Mouse (Mus musculus) left cerebral cortex, adult 2 months (tissue): Measurements from ENCODE around the gene Safb2. TPM values are rescaled to one million over a fixed set of nuclear protein-coding genes. Genes with fewer than 3 reads are reported as not detected.

Source experiments
- DNase-seq, 2 experiments: peaks; one replicate each; pipeline ENCODE4 v3.0.0; 2021 to 2022; ENCODE audit warnings: low spot score in 2 of 2, mixed read lengths in 1 of 2; ENCODE audit errors: extremely low spot score in 1 of 2
- H3K27ac ChIP-seq: fragments of 200-600 bp; 2 replicates; pipeline ENCODE4 v1.8.1; 2022
- H3K4me3 ChIP-seq: fragments of 200-600 bp; 2 replicates; pipeline ENCODE4 v1.8.1; 2022
- CTCF ChIP-seq: fragments of 200-600 bp; IDR thresholded peaks from 2 replicates; pipeline ENCODE4 v1.8.1; 2022; ENCODE audit warnings: antibody characterized with exemption, mild to moderate bottlenecking, moderate library complexity
- intact Hi-C: fragments of 180-260 bp; cut with DNase I; formaldehyde crosslinking; loops from one replicate; pipeline ENCODE4 v1.15.1; 2025
- total RNA-seq, 2 experiments: library from RNA; stranded (reverse); gene quantifications; 2 replicates each; pipeline ENCODE4 v1.2.3; 2021

Safb2 gene
- total RNA-seq, 2 experiments from 2014 or later, result 133 to 148 TPM

DNA sequence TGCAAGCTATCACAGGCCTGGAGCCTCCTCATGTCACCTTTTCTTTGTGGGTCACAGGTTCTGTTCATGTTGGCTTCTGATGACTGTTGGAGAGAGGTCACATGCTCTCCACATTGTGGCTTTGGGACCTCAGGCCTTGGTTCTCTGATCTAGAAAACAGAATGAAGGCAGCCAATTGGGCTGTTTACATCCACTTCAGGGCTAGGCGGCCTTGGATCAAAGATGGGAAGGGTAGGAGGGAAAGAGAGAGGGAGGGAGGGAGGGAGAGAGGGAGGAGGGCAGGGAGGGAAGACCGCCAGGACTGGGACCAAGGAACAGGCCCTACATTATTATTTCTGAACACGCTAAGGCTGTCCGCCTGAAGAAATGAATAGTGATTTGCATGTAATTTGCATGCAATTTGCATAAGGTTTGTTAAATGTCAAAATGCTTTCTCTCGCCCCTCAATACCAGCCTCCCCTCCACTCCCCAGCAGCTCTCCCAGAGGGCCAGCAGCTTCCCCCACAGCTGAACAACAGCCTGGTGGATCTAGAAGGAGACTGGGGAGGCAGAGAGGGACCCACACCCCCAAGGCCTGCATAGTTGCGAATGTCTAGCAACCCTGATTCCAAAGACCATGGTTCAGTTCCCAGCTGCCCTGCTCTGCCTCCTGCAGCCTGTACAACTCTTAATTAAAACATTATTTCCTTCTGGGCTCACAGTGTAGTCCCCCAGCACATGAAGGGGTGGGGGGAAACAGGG lies 32.4 kb downstream of the Safb2 start:
- peak overlapping the region; percentile 64 for H3K27ac ChIP-seq
- intact Hi-C loops, result loop anchor here (2.0 to 5.0 kb wide), 2 partner anchors 75 to 125 kb away; partner anchors contain the start of gene Ptprs
- DNase-seq, result no peak
- H3K4me3 ChIP-seq, result no peak overlapping the region
- no peak for TF ChIP-seq CTCF

DNA sequence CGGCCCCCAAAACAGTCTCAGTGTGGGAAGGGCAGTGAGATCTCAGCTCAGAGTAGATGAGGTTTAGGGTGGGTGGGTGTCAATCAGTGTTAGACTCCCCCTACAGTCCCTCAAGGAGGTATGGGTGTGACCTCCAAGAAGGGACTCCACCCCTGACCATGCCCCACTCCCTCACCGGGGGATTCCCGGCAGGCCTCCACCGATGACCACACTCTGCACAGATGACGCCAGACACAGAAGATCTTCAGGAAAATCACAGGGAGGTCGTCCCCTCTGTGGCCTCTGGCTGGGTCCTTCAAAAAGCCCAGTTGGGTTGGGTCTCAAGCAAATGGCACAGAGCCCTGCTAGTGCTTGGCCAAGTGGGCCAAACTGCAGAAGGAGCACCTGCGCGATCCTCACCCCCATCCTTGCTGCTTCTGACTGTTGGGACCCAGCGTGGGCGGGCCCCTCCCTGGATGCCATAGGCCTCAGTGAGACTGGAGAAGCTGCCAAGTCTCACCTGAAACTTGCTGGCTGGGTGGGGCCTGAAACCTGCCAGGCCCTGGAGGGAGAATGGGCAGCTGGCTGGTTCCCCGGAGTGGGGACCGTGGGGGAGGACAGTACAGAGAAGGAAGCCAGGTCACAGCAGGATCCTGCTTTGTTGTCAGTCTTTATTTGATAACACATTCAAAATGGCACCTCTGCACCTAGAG lies 33.5 kb downstream of the Safb2 start:
- intact Hi-C loops, result loop anchor here (5.0 kb wide), 1 partner anchor 74 kb away; the partner anchor contains the start of gene Ptprs
- Histone ChIP-seq H3K4me3 (no peak overlapping the region), H3K27ac (no peak overlapping the region; the same call in 1 of the 2 replicates)
- TF ChIP-seq CTCF, result no peak
- DNase-seq, result no peak

DNA sequence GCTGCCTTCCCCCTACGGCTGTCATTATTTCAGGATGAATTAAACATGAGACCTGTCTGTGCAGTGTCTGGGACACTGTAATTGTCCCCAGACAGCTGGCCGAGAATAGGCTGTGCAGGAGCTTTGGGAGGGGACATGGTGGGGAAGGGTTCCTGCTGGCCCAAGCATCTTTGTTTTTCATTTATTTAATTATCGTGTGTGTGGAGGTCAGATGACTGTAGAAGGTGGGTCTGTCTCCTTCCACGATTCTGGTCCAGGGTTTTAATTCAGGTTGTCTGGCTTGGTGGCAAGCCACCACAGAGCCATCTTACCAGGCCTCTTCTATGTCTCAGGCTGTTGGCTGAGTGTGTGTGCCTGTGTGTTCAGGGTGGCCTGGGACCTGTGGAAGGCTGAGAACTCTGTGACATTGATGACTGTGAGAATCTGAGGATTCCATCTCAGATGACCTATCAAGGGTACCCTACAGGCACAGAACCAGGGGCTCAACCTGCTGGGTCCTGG lies 35.7 kb downstream of the Safb2 start:
- intact Hi-C loops, result no loop called here
- peak in 1 of 2 experiments; percentile 6 for DNase-seq
- Histone ChIP-seq H3K27ac (no peak overlapping the region), H3K4me3 (no peak overlapping the region)
- no peak for TF ChIP-seq CTCF

DNA sequence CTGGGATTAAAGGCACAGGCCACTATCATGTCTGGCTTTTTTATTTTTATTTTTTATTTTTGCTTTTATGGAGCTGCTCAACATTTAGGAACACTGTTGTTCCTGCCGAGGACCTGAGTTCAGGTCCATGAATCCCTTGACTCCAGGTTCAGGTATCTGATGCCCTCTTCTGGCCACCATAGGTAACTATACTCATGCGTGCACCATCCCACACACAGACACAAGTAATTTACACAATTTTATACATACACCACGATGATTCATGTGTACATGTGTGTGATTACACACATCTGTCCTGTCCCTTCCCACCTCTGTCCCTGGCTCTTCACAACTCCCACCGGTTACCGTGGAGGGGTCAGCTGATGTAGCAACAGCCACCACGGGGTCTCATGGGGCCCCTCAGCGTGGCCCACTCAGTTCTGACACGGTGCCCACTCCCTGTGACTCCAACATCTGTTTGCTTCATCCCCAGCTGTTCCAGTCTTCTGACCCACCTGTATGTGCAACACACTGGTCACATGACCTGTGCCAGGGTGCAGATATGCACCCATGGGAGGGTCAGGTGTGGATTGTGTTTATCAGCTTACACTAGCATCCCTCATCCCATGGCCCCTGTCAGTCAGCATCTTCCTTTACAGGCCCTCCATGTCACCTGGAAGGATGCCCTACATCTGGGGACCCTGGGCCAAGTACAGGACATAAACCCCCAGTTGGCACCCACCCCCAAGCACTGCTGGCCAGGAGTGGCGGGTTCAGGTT lies 36.4 kb downstream of the Safb2 start:
- peak; percentile 6 to 8 for DNase-seq
- peak; percentile 50 for TF ChIP-seq CTCF
- intact Hi-C loops, result no loop called here

DNA sequence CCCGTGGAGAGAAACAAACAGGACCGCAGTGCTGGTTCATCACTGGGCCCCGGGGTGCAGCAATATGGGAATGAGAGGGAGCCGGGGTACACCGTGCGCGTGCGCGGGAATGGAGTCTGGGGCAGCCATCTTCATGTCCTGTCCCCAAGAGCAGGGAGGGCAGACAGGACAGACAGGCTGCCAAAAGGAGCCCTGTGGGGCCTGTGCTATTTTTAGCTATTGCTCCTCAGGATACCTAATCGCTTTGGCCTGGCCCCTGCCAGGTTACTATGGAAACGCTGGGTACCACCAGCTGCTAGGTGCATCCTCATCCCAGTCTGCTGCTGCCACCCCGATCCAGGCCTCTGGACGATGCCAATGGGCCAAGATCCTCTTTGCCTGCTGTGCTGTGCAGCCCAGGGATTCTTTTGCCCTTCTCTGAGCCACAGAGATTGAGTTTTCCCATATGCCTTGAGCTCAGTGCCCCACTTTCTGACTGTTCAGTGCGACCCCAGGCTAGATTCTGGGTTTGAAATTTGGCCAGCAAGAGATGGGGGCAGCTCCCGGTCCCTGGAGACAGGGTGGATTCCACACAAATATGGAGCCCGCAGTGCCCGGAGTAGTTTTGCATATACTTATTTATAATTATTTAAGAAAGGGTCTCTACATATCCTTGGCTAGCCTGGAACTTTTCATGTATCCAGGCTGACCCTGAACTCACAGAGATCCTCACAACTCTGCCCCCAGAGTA lies 37.1 kb downstream of the Safb2 start:
- intact Hi-C loops, result no loop called here
- no peak overlapping the region for H3K4me3 ChIP-seq
- DNase-seq, result peak; percentile 10 to 11
- TF ChIP-seq CTCF, result no peak
- H3K27ac ChIP-seq, result no peak overlapping the region

More for the DNA sequence above, 36.4 kb downstream of the Safb2 start:
- no peak overlapping the region for H3K27ac ChIP-seq
- H3K4me3 ChIP-seq, result no peak overlapping the region

DNA sequence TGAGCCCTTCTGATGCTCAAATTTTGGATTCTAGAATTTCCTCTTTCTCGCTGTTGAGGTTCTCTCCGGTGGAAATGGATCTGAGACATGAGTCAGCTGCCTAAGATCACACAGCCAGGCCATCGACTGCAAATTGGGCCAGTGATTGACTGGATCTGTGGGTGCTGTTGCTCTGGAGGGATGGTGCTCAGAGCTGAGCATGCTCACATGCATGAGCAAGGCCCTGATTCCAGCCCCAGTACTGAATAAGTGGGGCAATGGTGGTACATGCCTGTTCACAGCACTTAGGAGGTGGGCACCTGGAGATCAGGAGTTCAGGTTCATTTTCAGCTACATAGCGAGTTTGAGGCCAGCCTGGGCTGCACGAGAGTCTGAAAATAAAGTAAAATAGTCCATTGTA lies 37.8 kb downstream of the Safb2 start:
- intact Hi-C loops, result no loop called here
- DNase-seq, result peak; percentile 6 to 7
- H3K27ac ChIP-seq, result no peak overlapping the region
- no peak for TF ChIP-seq CTCF
- H3K4me3 ChIP-seq, result no peak overlapping the region

DNA sequence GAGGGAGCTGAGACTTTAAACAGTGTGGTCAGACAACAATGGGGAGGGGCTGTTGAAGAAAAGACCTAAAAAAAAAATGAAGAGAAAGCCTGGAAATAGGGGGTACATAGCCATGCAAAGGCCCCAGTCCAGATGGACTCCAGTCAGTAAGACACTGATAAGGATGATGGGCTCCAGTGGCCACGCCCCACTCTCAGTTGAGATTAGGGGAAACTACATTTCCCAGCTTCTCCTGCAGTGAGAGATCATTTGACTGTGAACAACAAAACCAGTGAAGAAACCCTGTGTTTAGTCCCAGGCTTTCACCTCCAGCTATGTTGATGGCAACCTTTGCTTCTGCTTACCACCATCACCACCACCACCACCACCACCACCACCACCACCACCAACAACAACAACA lies 38.4 kb downstream of the Safb2 start:
- Histone ChIP-seq H3K4me3 (no peak overlapping the region), H3K27ac (no peak overlapping the region)
- intact Hi-C loops, result no loop called here
- DNase-seq, result no peak
- no peak for TF ChIP-seq CTCF

DNA sequence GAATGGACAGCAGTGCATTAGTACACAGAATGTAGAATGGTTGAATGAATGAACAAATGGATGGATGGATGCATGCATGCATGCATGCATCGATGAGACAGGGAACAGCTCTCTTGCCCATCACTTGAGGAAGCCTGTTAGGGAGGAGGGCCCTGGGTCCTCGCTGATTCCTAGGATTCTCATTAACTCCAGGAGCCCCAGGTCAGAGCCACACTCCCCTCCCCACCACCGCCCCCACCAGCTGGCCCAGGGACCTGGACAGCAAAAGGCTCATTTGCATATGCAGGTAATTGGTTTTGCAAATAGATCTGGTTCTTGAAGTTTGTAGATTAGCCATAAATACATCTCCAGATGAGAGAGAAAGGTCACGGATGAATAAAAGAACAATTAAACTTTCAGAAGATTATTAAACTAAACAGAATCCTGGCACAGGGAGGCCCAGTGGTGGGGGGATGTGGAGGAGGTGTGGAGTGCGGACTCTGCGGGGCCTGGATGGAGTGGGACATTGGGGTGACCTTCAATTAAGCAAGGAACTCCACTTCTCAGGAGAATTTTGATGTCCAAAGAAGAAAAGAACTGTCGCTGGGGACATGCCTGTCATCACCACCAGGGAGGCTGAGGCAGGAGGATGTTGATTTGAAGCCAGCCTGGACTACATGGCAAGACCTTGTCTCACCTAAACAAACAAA lies 39.5 kb downstream of the Safb2 start:
- DNase-seq, result no peak
- no peak overlapping the region for H3K27ac ChIP-seq
- no peak overlapping the region for H3K4me3 ChIP-seq
- no peak for TF ChIP-seq CTCF
- intact Hi-C loops, result no loop called here

DNA sequence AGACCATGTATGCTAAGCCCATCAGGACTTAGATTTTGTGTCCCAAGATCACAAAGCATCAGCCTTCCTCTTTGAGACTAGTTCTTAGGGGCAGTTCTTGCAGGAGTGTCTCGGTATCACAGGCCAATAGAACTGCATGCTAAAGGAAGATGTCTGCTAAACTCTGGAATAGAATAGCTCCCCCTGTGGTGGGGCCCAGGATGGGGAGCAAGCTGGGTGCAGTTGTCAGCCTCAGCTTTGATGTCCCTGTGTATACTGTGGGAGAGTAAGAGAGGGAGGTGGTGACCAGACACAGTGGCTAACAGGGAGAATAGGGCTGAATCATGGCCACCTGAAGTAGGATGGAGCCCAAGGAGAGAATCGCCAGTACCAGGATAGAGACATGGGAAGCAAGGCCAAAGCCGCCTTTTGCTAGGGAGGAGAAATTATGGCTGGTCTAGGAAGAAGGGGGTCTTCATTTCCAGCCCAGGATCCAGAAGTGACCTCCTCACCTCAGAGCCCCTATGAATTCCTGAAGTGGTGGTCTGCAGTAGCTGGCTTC lies 40.6 kb downstream of the Safb2 start:
- Histone ChIP-seq H3K4me3 (no peak overlapping the region), H3K27ac (no peak overlapping the region)
- TF ChIP-seq CTCF, result peak; percentile 13; the same call in 1 of the 2 replicates
- peak in 1 of 2 experiments; percentile 7 for DNase-seq
- intact Hi-C loops, result no loop called here

DNA sequence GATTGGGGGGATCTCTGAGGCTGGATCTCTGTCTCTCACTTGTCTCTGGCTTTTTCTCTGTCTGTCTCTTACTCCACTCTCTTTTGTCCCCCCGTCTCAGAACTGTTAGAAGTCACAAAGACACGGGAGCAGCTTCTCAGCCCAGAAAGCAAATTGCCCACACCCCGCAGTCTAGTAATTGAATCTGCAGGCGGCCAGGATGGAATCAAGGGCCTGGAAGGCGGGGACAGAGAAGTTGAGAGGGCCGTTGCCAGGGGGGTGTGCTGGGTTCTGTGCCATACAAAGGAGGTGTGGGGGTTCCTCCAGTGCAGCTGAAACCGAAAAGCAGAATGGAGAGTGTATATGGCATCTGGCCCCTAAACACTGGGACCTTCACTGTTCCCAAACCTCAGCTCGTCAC lies 41.6 kb downstream of the Safb2 start:
- intact Hi-C loops, result no loop called here
- no peak for TF ChIP-seq CTCF
- Histone ChIP-seq H3K27ac (no peak overlapping the region), H3K4me3 (no peak overlapping the region)
- no peak for DNase-seq
